Mouse (Mus musculus): ENCODE data around the gene Rhbdl1. TPM values are rescaled to one million over a fixed set of nuclear protein-coding genes. Genes with fewer than 3 reads are reported as not detected.
A peak's percentile ranks its signal among the peaks of the same experiment; 100 is the strongest.

Gene Rhbdl1
- total RNA-seq, 1 experiment, result 1.1 TPM

DNA sequence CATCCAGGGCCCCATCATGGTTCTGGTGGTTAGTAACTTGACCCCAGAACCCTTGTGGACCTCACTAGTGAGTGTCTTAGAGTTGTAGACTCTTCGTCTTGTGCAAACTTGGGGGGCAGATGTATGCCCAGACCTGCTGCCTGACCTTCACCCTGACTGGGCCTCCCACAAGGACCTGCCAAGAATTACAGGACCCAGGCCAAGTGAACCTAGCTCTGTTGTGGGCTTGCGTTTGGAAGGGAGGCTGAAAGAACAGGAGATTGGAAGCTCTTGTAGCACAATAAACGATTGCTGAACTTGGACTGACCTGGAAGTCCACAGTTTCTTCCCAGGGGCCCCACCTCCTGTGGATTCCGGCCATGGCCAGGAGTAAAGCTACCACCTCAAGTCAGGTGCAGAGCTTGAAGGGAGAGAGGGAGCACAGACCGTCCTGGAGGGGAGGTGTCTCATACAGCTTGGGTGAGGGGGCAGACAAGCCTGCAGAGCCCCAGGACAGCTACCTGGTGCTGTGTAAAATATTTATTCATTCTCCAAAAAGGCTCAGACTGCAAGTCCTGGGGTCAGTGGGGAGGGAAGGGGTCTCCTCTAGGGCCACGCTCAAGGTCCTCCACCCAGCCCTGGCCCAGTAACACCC is 3.0 kb downstream of the Rhbdl1 start:
- Histone ChIP-seq H3K4me1 (ENCODE audit: control insufficient read depth in 2 of 2, insufficient read depth in 2 of 2, low read length in 2 of 2, poor library complexity in 1 of 2) (peaks cover 2 to 26% of the 10 kb centered on the region in 2 experiments; a peak in 1 of 4 replicates), H3K36me3 (ENCODE audit: control insufficient read depth, insufficient read depth, low read length, poor library complexity, severe bottlenecking) (peaks cover 46% of the 10 kb centered on the region)
- in situ Hi-C loops (cut with MboI; ENCODE audit: low sequenced_read_pairs in 2 of 2, unreplicated experiment in 2 of 2), result no loop called here

DNA sequence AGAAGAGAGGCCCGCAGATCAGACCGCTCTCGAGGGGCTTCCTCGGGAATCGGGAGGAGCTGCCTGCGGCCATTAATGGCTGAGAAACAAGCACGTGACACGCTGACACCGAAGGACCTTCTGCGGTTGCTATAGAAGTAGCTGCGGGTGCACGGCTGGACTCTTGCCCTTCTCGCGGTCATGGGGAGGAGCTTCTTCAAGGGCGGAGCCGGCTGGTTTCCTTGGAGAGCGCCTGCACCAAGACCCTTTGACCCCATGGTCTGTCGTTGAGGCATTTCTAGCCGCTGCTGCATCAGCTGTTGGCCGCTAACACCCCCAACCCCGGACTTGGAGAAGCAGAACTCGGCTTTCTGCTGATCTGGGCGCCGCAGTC is 3.8 kb downstream of the Rhbdl1 start, which contains the start of gene Stub1:
Gene Stub1, minus strand, starts transcription at position 114 of the 373 bp plus-strand sequence.
- Histone ChIP-seq H3K36me3 (ENCODE audit: control insufficient read depth, insufficient read depth, low read length, poor library complexity, severe bottlenecking) (peaks cover 42% of the 10 kb centered on the region), H3K4me1 (ENCODE audit: control insufficient read depth in 2 of 2, insufficient read depth in 2 of 2, low read length in 2 of 2, poor library complexity in 1 of 2) (peaks cover 2 to 29% of the 10 kb centered on the region in 2 experiments; a peak in 1 of 4 replicates), H3K4me3 (ENCODE audit: insufficient read depth in 1 of 2, low read depth in 1 of 2, low read length in 2 of 2, poor library complexity in 1 of 2, severe bottlenecking in 1 of 2) (peak within 1 kb of the TSS; percentile 96 to 97), H3K27ac (ENCODE audit: insufficient read depth, low read depth, low read length, poor library complexity, severe bottlenecking) (peak within 1 kb of the TSS; percentile 86), H3K9ac (ENCODE audit: insufficient read depth, low read depth, low read length, poor library complexity, severe bottlenecking) (peak within 1 kb of the TSS; percentile 97), H3K9me3 (ENCODE audit: control insufficient read depth, insufficient read depth, low read depth, low read length) (no peaks in the 10 kb centered on the region)
- in situ Hi-C loops (cut with MboI; ENCODE audit: low sequenced_read_pairs in 2 of 2, unreplicated experiment in 2 of 2), result no loop called here
- TF ChIP-seq HCFC1 (IDR thresholded peaks at IDR 0.05; ENCODE audit: borderline replicate concordance, insufficient read depth, low read length) (no peak), CHD2 (IDR thresholded peaks at IDR 0.05; ENCODE audit: low read depth, low read length) (no peak), ZC3H11A (IDR thresholded peaks at IDR 0.05; ENCODE audit: borderline replicate concordance, low read depth, low read length) (no peak), MAFK (IDR thresholded peaks at IDR 0.05; ENCODE audit: insufficient read depth, low read depth, low read length) (no peak), ZNF384 (IDR thresholded peaks at IDR 0.05; ENCODE audit: low read depth, low read length) (no peak)
- DNase-seq (ENCODE audit: low read depth, low spot score), result peak; percentile 80

More for the DNA sequence above, 3.0 kb downstream of the Rhbdl1 start:
- no peaks in the 10 kb centered on the region for H3K9me3 ChIP-seq (ENCODE audit: control insufficient read depth, insufficient read depth, low read depth, low read length)
- peak overlapping the region; percentile 91 for H3K9ac ChIP-seq (ENCODE audit: insufficient read depth, low read depth, low read length, poor library complexity, severe bottlenecking)
- H3K27ac ChIP-seq (ENCODE audit: insufficient read depth, low read depth, low read length, poor library complexity, severe bottlenecking), result no peak overlapping the region
- peak overlapping the region; percentile 83 to 97 for H3K4me3 ChIP-seq (ENCODE audit: insufficient read depth in 1 of 2, low read depth in 1 of 2, low read length in 2 of 2, poor library complexity in 1 of 2, severe bottlenecking in 1 of 2)
- DNase-seq (ENCODE audit: low read depth, low spot score), result no peak
- no peak for TF ChIP-seq CHD2 (IDR thresholded peaks at IDR 0.05; ENCODE audit: low read depth, low read length)
- no peak for TF ChIP-seq HCFC1 (IDR thresholded peaks at IDR 0.05; ENCODE audit: borderline replicate concordance, insufficient read depth, low read length)
- TF ChIP-seq MAFK (IDR thresholded peaks at IDR 0.05; ENCODE audit: insufficient read depth, low read depth, low read length), result no peak
- no peak for TF ChIP-seq ZC3H11A (IDR thresholded peaks at IDR 0.05; ENCODE audit: borderline replicate concordance, low read depth, low read length)

DNA sequence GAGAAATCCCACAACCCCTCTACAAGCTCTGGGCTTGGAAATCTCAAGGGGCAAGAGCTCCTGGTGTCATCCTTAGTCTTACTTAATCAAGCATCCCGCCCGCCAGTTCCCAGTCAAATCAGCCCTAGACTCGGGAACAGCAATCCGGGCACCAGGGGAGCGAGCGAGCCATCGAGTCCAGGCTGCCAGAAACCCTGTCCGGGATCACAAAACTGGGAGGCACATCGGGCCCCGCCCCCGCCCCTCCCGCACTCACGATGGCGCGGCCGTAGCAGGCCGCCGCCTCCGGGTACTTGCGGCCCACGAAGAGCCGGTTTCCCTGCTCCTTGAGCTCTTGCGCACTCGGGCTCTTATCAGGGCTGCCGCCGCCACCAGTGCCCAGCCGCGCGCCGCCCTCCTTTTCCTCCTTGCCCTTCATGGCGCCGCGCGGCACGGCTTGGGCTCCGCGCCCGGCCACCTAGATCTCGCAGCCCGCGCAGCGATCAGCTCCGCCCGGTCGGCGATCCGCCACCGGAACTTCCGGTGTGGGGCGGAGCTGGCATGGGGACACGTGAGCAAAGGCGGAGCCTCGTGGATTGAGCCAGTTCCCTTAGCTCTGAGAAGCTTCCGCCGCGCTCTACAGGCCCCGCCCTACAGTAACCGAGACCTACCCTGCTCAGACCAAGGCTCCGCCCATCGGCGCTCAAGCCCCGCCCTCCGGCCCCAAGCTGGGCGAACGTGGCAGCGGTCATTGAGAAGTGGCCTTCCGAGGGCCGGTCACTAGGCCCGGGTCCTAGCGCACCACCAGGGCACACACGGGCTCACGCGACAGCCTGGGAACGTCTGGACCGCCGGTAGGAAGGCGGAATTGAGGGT is 4.4 kb downstream of the Rhbdl1 start:
- H3K27ac ChIP-seq (ENCODE audit: insufficient read depth, low read depth, low read length, poor library complexity, severe bottlenecking), result peak overlapping the region; percentile 86
- peak overlapping the region; percentile 96 to 97 for H3K4me3 ChIP-seq (ENCODE audit: insufficient read depth in 1 of 2, low read depth in 1 of 2, low read length in 2 of 2, poor library complexity in 1 of 2, severe bottlenecking in 1 of 2)
- peaks cover 2 to 32% of the 10 kb centered on the region in 2 experiments; a peak in 1 of 4 replicates for H3K4me1 ChIP-seq (ENCODE audit: control insufficient read depth in 2 of 2, insufficient read depth in 2 of 2, low read length in 2 of 2, poor library complexity in 1 of 2)
- in situ Hi-C loops (cut with MboI; ENCODE audit: low sequenced_read_pairs in 2 of 2, unreplicated experiment in 2 of 2), result no loop called here
- peaks cover 43% of the 10 kb centered on the region for H3K36me3 ChIP-seq (ENCODE audit: control insufficient read depth, insufficient read depth, low read length, poor library complexity, severe bottlenecking)
- peak; percentile 71 for TF ChIP-seq HCFC1 (IDR thresholded peaks at IDR 0.05; ENCODE audit: borderline replicate concordance, insufficient read depth, low read length)
- TF ChIP-seq ZC3H11A (IDR thresholded peaks at IDR 0.05; ENCODE audit: borderline replicate concordance, low read depth, low read length), result no peak
- peak; percentile 97 for DNase-seq (ENCODE audit: low read depth, low spot score)
- no peaks in the 10 kb centered on the region for H3K9me3 ChIP-seq (ENCODE audit: control insufficient read depth, insufficient read depth, low read depth, low read length)
- H3K9ac ChIP-seq (ENCODE audit: insufficient read depth, low read depth, low read length, poor library complexity, severe bottlenecking), result peak overlapping the region; percentile 97

DNA sequence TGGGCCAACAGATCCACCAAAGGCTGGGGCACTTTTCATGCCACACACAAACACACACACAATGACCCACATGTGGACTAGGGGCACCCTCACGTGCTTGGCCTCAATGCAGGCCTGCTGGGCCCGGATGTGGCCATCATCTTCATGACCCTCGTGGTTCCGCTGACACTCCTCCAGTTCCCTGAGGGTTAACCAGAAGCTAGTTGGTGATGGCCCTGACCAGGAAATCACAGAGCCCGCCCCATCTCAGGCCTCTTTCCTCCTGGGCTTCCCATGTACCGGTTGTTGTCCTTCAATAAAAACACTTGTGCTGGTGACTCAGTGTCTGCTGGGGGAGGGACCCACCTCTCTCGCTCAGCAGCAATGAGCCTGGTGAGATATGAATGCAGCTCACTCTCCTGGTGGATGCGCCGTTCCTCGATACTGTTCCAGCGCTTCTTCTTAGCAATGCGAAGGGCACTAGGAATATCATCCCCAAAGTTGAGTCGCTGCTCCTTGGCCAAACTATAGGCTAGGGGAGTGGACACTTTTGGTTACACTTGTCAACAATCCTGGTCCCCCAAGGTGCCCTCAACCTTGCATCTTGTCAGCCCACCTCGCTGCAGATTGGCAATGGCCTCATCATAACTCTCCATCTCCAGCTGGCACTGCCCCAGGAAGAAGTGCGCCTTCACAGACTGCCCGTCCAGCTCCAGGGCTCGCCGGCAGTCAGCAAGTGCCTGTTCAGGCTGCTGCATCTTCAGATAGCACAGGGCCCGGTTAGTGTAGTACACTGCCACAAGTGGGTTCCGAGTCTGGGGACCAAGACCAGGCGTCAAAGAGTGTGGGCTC is 5.4 kb downstream of the Rhbdl1 start:
- Histone ChIP-seq H3K36me3 (ENCODE audit: control insufficient read depth, insufficient read depth, low read length, poor library complexity, severe bottlenecking) (peaks cover 51% of the 10 kb centered on the region), H3K4me1 (ENCODE audit: control insufficient read depth in 2 of 2, insufficient read depth in 2 of 2, low read length in 2 of 2, poor library complexity in 1 of 2) (peaks cover 2 to 36% of the 10 kb centered on the region in 2 experiments; a peak in 1 of 4 replicates), H3K9ac (ENCODE audit: insufficient read depth, low read depth, low read length, poor library complexity, severe bottlenecking) (peak overlapping the region; percentile 97), H3K9me3 (ENCODE audit: control insufficient read depth, insufficient read depth, low read depth, low read length) (no peaks in the 10 kb centered on the region), H3K4me3 (ENCODE audit: insufficient read depth in 1 of 2, low read depth in 1 of 2, low read length in 2 of 2, poor library complexity in 1 of 2, severe bottlenecking in 1 of 2) (peak overlapping the region; percentile 96 to 97), H3K27ac (ENCODE audit: insufficient read depth, low read depth, low read length, poor library complexity, severe bottlenecking) (no peak overlapping the region)
- no peak for DNase-seq (ENCODE audit: low read depth, low spot score)
- no peak for TF ChIP-seq HCFC1 (IDR thresholded peaks at IDR 0.05; ENCODE audit: borderline replicate concordance, insufficient read depth, low read length)
- no peak for TF ChIP-seq CHD2 (IDR thresholded peaks at IDR 0.05; ENCODE audit: low read depth, low read length)
- no peak for TF ChIP-seq ZC3H11A (IDR thresholded peaks at IDR 0.05; ENCODE audit: borderline replicate concordance, low read depth, low read length)
- no peak for TF ChIP-seq ZNF384 (IDR thresholded peaks at IDR 0.05; ENCODE audit: low read depth, low read length)
- in situ Hi-C loops (cut with MboI; ENCODE audit: low sequenced_read_pairs in 2 of 2, unreplicated experiment in 2 of 2), result no loop called here

Measured in ES-E14 (cell line).